Mouse (Mus musculus): Measurements from ENCODE around the gene Derl3. TPM values are rescaled to one million over a fixed set of nuclear protein-coding genes. Genes with fewer than 3 reads are reported as not detected.
A peak's percentile ranks its signal among the peaks of the same experiment; 100 is the strongest.
"Not testable (repeated sequence)": the region's sequence is repeated elsewhere in the genome, so short reads cannot be mapped to it uniquely, and the experiment has no call there.

Derl3 gene
- polyA plus RNA-seq, 1 experiment from 2014 or later, result 2.6 TPM

DNA sequence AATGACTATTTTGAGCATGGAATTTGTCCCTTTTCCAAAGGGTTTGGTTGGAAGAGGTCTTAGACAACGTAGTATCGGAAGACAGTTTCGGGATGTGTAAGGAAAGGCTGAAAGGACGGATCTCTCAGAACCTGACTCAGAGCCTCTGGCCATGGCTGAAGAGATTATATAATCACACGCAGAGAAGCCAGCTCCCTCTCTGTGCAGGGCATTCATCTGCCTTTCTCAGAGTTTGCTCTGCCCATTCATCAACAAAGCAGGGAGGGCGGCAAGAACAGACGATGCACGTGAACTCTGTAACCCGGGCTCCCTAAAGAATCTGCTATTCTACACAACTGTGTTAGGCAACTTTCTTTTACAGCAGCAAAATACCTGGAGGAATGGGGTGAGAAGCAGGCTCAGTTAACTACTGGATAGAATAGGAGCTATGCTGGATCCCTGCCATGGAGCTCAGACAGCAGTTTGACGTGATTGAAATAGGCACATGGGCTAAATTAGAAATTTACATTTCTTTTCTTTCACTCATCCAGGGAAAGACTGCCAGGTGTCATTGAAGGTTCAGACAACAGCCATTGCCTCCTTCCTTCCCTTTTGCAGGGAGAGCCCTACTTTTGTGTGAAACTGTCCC lies 19.6 kb upstream of the Derl3 start:
- Histone ChIP-seq H3K27ac (peak overlapping the region; percentile 71; the same call in 1 of the 2 replicates), H3K36me3 (no peaks in the 10 kb centered on the region), H3K9me3 (no peaks in the 10 kb centered on the region), H3K4me1 (peaks cover 12% of the 10 kb centered on the region), H3K4me3 (peak overlapping the region; percentile 36), H3K4me2 (peak overlapping the region; percentile 67), H3K9ac (peak overlapping the region; percentile 59), H3K27me3 (no peaks in the 10 kb centered on the region)
- ATAC-seq (ENCODE audit: insufficient number of reproducible peaks, insufficient read depth, low FRiP score, low TSS enrichment, low read depth), result no peak
- 26% methylated on average over 10 of the region's 10 CpGs for WGBS

DNA sequence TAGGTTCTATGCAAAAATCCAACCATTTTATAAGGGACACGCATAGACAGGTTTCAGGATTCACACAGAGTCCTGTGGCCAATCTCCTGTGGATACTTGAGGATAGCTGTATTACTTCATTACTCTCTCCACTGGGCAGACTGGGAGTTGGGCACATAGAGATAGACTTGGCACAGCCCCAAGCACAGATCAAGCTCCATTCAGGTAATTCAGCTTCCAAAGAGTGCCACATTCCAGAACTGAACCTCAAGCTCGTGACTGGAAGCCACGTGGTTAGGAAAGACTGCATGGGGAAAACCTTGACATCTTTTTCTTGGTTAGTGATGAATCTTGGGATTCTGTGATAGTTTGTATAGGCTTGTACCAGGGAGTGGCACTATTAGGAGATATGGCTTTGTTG lies 14.4 kb upstream of the Derl3 start:
- H3K4me2 ChIP-seq, result no peak overlapping the region
- H3K4me1 ChIP-seq, result peaks cover 22% of the 10 kb centered on the region
- H3K36me3 ChIP-seq, result no peaks in the 10 kb centered on the region
- 77% methylated on average over 3 of the region's 3 CpGs for WGBS
- H3K9me3 ChIP-seq, result no peaks in the 10 kb centered on the region
- no peak overlapping the region for H3K27ac ChIP-seq
- H3K27me3 ChIP-seq, result no peaks in the 10 kb centered on the region
- no peak for ATAC-seq (ENCODE audit: insufficient number of reproducible peaks, insufficient read depth, low FRiP score, low TSS enrichment, low read depth)
- H3K9ac ChIP-seq, result no peak overlapping the region
- H3K4me3 ChIP-seq, result no peak overlapping the region

DNA sequence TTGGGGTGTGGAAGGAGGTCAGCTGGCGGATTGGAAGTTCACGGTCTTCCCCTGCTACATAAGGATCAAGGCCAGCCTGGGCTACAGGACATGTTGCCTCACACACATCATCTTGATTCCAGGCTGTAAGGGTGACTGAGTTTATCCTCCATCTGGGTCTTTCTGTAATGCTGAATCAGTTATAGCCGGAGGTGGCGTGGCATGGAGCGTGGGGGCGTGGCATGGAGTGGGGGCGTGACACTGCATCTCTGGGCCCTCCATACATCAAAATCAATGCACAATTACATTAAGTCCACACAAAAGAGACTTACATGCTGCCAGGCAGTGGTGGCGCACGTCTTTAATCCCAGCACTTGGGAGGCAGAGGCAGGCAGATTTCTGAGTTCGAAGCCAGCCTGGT lies 12.9 kb upstream of the Derl3 start:
- Histone ChIP-seq H3K27me3 (no peaks in the 10 kb centered on the region), H3K36me3 (no peaks in the 10 kb centered on the region), H3K4me2 (no peak overlapping the region), H3K4me3 (no peak overlapping the region), H3K4me1 (peaks cover 19% of the 10 kb centered on the region), H3K9me3 (no peaks in the 10 kb centered on the region), H3K27ac (peak overlapping the region; percentile 83; the same call in 1 of the 2 replicates), H3K9ac (no peak overlapping the region)
- WGBS, result 93% methylated on average over 10 of the region's 10 CpGs
- ATAC-seq (ENCODE audit: insufficient number of reproducible peaks, insufficient read depth, low FRiP score, low TSS enrichment, low read depth), result no peak

DNA sequence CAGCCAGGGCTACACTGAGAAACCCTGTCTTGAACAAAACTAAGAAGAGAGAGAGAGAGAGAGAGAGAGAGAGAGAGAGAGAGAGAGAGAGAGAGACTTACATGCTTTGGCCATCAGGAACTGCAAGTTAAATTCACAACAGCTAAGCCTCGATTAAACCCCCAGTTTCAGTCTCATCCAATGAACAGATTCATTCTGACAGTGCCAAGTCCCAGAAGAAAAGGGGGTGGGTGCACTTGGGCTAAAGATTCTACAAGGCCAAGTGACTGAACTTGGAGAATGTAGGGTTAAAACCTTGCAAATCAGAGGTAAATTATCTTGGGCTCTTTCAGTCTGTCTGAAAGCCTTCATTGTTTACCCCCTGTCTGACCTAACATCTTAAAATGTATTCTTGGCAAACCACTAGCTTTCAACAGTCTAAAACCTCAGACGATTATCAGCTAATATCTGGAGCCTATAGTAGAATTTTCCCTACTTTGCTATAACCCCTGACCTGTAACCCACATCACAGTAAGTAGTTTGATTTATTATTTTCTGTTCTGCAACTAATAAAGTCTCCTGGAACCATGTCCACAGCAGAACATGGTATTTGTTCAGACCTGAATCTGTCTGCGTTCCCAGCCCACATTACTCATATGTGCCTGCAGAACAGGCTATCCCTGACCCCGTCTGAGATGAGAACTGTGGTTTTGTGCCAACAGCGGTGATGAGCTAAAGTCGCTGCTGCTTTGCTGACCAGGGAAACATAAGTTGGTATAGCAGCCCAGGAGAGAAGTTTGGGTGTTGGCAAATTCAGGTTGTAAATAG lies 12.2 kb upstream of the Derl3 start:
- ATAC-seq (ENCODE audit: insufficient number of reproducible peaks, insufficient read depth, low FRiP score, low TSS enrichment, low read depth), result 0 out of 2 replicates have a peak, but pooled peaks have one; percentile 15
- Histone ChIP-seq H3K27ac (peak overlapping the region; percentile 83), H3K4me2 (no peak overlapping the region)

DNA sequence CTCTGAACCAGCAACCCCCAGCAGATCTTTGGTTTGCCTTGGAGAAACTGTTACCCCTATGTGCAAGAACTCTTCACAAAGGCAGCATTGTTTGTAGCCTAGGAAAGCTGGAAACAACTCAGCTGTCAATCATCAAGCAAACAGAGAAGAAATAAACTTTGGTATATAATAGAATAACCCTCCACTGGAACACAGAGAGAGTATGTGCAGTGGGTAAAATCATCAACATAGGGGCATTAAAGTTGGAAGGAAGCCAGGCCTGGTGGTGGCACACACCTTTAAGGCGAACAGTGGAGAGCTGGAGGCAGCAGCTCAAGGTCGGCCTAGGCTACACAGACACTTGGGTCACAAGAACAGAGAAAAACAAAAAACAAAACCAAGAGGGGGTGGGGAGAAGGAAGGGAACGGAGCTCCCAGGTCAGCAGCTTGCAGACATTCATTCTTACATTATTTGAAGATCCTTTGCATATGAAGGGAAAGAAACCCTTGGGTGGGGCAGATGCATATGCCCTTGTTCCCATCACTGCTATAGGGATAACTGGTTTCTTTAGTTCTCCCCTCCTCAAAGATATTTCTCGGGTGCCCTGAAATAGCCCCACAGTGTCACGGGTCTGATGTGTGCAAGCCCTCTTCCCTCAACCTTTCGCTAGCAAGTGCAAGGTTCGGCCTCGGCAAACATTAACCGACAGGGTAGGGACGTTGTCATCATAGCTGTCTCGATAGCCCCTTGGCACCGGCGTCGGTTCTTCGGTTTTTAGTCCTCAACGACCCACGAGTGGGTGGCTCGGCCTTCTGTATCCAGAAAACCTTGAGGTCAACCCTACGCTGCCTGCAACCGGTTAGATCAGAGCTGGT lies 11.4 kb upstream of the Derl3 start:
- no peak overlapping the region for H3K4me3 ChIP-seq
- H3K4me2 ChIP-seq, result peak overlapping the region; percentile 47
- H3K27me3 ChIP-seq, result no peaks in the 10 kb centered on the region
- peaks cover 23% of the 10 kb centered on the region for H3K4me1 ChIP-seq
- H3K36me3 ChIP-seq, result no peaks in the 10 kb centered on the region
- peak overlapping the region; percentile 83 for H3K27ac ChIP-seq
- ATAC-seq (ENCODE audit: insufficient number of reproducible peaks, insufficient read depth, low FRiP score, low TSS enrichment, low read depth), result 0 out of 2 replicates have a peak, but pooled peaks have one; percentile 27
- 0 out of 2 replicates have a peak overlapping the region, but pooled peaks have one; percentile 16 for H3K9ac ChIP-seq
- 15% methylated on average over 20 of the region's 20 CpGs for WGBS
- H3K9me3 ChIP-seq, result no peaks in the 10 kb centered on the region

More for the DNA sequence above, 12.2 kb upstream of the Derl3 start:
- no peaks in the 10 kb centered on the region for H3K36me3 ChIP-seq
- H3K9ac ChIP-seq, result 0 out of 2 replicates have a peak overlapping the region, but pooled peaks have one; percentile 16
- no peak overlapping the region for H3K4me3 ChIP-seq
- WGBS, result 29% methylated on average over 6 of the region's 6 CpGs
- H3K4me1 ChIP-seq, result peaks cover 19% of the 10 kb centered on the region
- H3K9me3 ChIP-seq, result no peaks in the 10 kb centered on the region
- H3K27me3 ChIP-seq, result no peaks in the 10 kb centered on the region

DNA sequence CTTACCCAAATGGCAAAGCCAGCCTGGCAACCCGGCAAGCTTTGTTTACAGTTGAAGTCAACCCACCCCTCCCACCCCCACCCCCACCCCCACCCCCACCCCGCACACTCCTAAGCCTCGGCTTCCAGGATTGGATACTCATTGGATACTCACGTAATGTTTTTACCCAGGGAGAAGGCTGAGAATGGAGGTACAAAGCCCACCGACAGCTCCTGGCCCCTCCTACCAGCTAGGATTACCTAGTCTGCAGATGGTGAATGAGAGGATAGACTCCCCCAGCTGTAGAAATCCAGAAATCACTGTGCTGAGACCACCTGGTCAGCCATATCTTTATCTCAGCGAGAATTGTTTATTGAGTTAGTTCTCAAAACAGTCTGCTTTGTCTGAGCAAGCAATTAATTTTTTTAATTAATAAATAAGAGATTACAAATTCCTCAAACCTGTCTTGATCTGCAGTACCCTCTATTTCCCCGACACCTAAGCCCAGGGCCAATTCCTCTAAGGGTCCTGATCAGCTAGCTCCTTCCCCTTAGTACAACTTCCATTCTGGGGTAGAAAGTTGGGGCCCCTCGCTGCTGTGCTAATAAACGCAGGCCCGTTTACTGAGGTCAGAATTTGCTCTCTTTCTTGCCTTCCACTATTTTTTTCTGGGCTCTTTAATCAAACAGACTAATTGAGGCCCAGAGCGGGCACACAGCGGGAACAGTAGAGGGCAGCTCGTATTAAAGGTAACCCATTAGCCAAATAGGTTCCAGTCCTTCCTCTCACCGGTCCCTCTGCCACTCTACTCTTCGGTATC lies 10.6 kb upstream of the Derl3 start:
- peak overlapping the region; percentile 47 for H3K4me2 ChIP-seq
- no peaks in the 10 kb centered on the region for H3K27me3 ChIP-seq
- peak overlapping the region; percentile 83 for H3K27ac ChIP-seq
- peak overlapping the region; percentile 3; the same call in 1 of the 2 replicates for H3K4me3 ChIP-seq
- no peak overlapping the region for H3K9ac ChIP-seq
- H3K9me3 ChIP-seq, result no peaks in the 10 kb centered on the region
- no peaks in the 10 kb centered on the region for H3K36me3 ChIP-seq
- H3K4me1 ChIP-seq, result peaks cover 26% of the 10 kb centered on the region
- no peak for ATAC-seq (ENCODE audit: insufficient number of reproducible peaks, insufficient read depth, low FRiP score, low TSS enrichment, low read depth)
- 5% methylated on average over 15 of the region's 15 CpGs for WGBS

DNA sequence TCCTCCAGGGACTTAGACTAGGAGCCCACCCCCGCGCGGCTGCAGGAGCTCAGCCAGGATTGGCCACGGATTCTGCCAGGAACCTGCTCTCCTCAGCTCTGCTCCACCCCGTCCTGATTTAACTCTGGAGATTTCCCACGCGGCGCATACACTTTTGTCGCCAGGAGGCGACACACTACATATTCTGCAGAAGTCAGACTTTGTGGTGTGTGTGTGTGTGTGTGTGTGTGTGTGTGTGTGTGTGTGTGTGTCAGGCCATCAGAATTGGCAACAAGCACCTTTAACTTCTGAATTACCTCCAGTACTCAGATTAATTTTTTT lies 10.0 kb upstream of the Derl3 start:
- peak; percentile 52; the same call in 1 of the 2 replicates for ATAC-seq (ENCODE audit: insufficient number of reproducible peaks, insufficient read depth, low FRiP score, low TSS enrichment, low read depth)
- H3K27me3 ChIP-seq, result no peaks in the 10 kb centered on the region
- no peak overlapping the region for H3K9ac ChIP-seq
- peak overlapping the region; percentile 3; the same call in 1 of the 2 replicates for H3K4me3 ChIP-seq
- no peaks in the 10 kb centered on the region for H3K9me3 ChIP-seq
- WGBS, result under 1% methylated on average over 10 of the region's 10 CpGs
- H3K4me2 ChIP-seq, result peak overlapping the region; percentile 47
- H3K27ac ChIP-seq, result peak overlapping the region; percentile 55
- H3K4me1 ChIP-seq, result peaks cover 26% of the 10 kb centered on the region
- no peaks in the 10 kb centered on the region for H3K36me3 ChIP-seq

DNA sequence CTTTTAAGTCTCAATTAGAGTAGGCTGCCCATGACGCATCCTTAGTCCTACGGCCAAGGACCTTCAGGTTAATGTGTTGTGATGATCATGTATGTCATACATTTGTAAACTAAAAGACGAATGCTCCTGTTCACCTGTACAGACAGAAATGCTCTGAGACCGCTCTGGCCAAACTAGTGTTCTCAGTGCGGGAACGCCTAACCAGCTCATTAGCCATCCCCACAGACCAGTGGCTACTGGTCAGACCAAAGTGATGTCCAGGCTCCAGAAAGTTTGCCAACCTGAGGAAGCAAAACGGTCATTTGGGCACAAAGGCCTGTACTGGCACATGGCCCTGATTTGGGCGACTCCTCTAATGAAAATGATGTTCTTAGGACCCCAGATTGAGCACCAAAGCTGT lies 8.5 kb upstream of the Derl3 start:
- Histone ChIP-seq H3K27ac (no peak overlapping the region), H3K36me3 (no peaks in the 10 kb centered on the region), H3K4me3 (no peak overlapping the region), H3K9me3 (no peaks in the 10 kb centered on the region), H3K27me3 (no peaks in the 10 kb centered on the region), H3K9ac (no peak overlapping the region), H3K4me1 (peaks cover 32% of the 10 kb centered on the region), H3K4me2 (no peak overlapping the region)
- ATAC-seq (ENCODE audit: insufficient number of reproducible peaks, insufficient read depth, low FRiP score, low TSS enrichment, low read depth), result no peak
- WGBS, result 91% methylated on average over 8 of the region's 8 CpGs

DNA sequence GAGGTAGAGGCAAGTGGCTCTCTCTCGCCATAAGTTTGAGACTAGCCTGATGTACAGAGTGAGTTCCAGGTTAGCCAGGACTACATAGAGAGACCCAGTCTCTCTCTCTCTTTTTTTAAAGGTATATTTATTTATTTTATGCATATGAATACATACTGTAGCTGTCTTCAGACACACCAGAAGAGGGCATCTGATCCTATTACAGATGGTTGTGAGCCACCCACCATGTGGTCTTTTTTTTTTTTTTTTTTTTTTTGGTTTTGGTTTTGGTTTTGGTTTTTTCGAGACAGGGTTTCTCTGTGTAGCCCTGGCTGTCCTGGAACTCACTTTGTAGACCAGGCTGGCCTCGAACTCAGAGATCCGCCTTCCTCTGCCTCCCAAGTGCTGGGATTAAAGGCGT lies 5.7 kb upstream of the Derl3 start:
- not testable (repeated sequence) for H3K36me3 ChIP-seq; H3K4me3 ChIP-seq; H3K27me3 ChIP-seq; H3K9ac ChIP-seq; H3K9me3 ChIP-seq; ATAC-seq (ENCODE audit: insufficient number of reproducible peaks, insufficient read depth, low FRiP score, low TSS enrichment, low read depth); H3K27ac ChIP-seq; H3K4me2 ChIP-seq
- 62% methylated on average over 5 of the region's 5 CpGs for WGBS
- peaks cover 21% of the 10 kb centered on the region for H3K4me1 ChIP-seq

DNA sequence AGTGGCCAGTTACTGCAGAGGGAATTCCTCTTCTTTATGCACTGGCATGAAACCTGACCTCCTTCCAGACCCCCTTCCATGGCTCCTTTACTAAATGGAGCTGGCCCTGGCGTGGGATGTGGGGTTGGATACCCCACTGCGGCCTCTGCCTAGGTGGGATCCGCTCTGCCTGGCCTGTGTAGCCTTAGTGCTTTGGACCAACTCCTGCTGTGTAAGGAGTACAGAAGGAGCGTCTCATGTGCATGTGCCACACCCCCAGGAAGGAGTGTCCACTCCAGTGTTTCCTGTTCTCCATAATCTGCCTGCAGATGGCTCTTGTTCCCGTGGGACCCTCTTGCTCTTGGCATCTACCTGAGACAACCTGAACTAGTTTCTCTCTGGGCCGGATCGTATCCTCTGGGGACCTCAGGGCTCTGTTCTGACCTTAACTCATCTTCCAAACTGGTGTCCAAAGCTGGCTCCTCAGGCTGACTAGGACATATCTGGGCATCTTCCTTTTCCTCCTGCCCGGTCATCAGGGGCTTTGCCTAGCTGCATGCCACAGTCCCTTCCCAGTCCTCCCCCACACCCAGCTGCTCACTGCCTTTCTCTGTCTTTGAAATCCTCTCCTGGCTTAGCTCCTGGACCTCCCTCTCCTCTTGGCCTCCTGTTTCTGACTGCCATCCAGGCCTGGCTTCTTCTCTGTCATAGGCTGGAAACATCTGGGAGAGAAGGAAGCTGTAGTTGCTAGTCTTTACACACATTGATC lies 3.6 kb upstream of the Derl3 start:
- ATAC-seq (ENCODE audit: insufficient number of reproducible peaks, insufficient read depth, low FRiP score, low TSS enrichment, low read depth), result no peak

More for the DNA sequence above, 3.6 kb upstream of the Derl3 start:
- H3K36me3 ChIP-seq, result peaks cover 6% of the 10 kb centered on the region
- WGBS, result 43% methylated on average over 8 of the region's 8 CpGs
- H3K27ac ChIP-seq, result no peak overlapping the region
- H3K4me1 ChIP-seq, result peaks cover 24% of the 10 kb centered on the region
- H3K4me3 ChIP-seq, result no peak overlapping the region
- H3K27me3 ChIP-seq, result no peaks in the 10 kb centered on the region
- H3K4me2 ChIP-seq, result no peak overlapping the region
- no peak overlapping the region for H3K9ac ChIP-seq
- no peaks in the 10 kb centered on the region for H3K9me3 ChIP-seq

All from embryonic facial prominence, embryonic 13.5 days (tissue).